Mouse (Mus musculus): ENCODE results near the gene Gm17455.

Gene Gm17455

DNA sequence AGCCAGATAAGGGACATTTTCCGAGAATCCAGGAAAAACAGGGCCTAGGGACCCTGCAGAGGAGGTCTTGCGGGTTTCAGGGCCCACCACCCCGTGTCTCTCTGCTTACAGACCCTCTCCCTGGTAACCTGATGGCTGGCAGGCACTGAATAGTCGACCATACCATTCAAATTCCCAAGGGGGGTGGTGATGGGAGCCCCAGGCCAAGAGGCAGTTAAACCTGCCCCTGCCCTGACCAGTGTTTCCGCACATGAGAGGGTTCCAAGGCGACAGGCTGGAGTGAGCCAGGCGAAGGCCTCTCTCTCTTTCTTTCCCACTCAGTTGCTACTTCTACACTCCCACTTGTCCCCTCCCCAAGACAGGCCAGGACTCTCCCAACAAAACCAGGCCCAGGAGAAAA lies at the start of gene Gm17455:
TSS of gene Gm17455 (plus strand) at position 278 of the 400 bp plus-strand sequence.
- no peak for DNase-seq (ENCODE audit: low read depth, low spot score)

DNA sequence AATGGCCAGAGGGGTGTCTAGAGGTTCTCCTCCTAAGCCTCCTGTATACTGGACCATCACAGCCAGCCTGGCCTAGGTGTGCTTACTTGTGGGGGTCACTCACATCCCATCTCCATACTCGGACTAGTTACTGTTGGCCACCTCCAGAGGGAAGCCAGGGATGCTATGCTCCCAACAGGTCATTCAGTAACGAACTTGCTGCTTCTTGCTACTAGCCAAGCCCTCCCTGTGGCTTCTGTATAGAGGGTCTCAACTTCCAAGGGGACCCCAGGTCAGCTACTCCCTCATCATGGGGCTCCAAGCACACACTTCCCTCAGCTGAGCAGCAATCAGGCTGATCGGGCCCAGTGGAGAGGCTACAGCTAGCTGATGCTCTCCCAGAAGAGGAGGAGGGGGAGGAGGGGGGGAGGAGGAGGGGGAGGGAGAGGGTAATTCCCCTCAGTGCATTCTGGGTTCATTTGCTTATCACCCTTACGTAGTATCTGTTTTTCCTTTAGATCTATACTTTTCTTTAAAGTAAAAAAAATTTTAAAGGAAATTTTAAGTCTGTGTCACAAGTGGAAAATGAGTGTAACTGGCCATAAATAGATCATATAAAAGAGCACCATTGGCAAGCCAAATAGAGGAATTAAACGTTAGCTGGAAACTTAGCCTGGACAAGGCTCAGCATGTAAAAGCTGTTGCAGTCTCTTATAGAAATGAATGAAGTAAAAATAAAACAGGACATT lies 49.3 kb upstream of the Gm17455 start:
- DNase-seq (ENCODE audit: low read depth, low spot score) = peak; percentile 79

DNA sequence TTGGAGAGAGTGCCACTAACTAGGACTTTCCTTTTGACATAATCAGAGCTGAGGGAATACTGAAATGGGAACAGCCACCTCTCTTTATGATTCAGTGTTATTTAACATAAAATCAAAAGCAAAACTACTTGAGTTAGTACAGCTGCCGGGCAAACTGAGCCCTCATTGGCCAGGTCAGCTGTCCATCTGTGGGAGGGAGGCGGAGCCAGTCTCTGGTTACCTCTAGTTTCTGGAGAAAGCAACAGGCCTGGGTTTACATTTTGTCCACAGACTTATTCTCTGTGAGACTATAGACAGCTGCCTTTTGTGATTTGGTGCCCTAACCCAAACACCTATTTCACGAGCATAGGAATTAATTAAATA lies 48.7 kb upstream of the Gm17455 start:
- DNase-seq (ENCODE audit: low read depth, low spot score) = peak; percentile 93

DNA sequence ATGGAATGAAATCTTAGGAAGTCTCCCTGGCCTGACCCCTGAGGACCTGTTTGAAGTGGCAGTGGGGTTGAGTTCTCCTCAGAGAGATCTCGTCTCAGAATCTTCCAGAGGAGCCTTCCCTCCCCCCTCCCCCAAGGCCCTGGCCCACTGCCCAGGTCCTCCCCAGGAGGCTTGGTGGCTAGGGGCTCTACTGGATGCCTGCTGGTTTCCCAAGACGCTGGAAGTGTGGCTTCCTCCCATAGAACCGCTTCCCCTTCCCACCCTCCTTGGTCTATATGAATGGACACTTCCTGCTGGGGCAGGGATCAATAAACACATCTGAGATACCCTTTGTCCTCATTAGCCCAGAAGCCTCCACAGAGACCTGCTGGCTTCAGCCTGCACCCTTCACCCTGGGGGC lies 48.3 kb upstream of the Gm17455 start:
- peak; percentile 54 for DNase-seq (ENCODE audit: low read depth, low spot score)

DNA sequence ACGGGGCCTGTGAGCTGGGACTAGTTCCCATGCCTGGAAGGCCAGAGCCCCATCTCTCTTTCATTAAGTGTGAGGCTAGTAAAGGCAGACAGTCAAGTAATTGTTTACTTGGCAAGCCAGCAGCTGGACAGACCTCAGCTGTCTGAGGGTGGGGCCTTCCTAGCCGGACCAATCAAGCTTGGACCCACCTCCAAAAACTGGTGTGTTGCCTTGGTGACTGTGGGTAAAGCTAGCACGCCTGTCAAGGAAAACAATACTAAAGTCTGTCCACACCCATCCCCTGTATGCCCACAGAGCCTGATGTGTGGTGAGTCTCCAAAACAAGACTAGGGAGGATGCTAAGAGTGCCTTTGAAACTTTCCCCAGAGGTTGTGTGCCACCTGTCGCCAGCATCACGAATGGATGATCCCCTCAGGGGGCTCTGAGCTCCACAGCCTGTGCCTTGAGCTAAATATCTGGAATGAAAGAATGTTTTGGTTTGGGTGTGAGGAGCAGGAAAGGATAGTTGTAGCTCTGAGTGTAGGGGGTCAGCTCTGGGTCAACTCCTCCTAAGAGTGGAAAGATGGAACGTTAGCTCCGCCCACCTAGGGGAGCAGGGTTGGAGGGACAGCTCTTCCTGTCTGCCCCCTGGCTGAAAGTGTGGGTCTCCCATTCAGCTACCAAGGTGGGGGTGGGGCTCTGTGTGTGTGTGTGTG lies 47.6 kb upstream of the Gm17455 start:
- DNase-seq (ENCODE audit: low read depth, low spot score) = peak; percentile 94

DNA sequence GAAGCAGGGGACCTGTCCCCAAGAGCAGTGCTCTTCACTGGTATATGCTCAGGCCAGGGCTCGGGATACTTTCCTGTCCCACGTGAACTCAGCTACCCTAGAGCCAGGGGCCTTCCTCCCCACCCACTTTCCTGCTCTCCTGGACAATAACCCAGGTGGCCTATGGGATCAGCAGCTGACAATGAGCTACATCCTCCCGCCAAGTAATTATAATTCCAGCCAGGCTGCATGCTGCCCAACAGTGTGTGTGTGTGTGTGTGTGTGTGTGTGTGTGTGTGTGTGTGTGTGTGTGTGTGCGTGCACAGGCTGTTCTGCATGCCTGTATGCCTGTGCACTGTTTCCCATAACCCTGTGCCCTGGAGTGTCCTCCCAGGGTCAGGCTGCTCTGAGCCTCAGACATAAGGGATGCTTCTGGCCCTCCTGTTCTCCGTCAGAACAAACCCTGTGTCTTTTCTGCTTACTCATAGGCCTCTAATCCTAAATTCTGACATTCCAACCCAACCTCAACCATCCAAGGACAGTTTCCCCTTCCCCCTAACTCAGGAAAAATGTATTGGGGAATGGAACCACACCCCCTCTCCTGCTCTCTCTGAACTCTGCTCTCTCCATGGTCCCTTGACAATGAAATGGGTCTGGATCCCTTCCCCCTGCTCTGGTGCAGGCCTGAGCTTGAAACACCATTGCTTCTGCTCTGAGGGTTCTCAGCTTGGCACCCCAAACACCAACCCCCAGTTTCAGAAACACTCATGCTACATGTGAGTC lies 46.1 kb upstream of the Gm17455 start:
- DNase-seq (ENCODE audit: low read depth, low spot score) = no peak

DNA sequence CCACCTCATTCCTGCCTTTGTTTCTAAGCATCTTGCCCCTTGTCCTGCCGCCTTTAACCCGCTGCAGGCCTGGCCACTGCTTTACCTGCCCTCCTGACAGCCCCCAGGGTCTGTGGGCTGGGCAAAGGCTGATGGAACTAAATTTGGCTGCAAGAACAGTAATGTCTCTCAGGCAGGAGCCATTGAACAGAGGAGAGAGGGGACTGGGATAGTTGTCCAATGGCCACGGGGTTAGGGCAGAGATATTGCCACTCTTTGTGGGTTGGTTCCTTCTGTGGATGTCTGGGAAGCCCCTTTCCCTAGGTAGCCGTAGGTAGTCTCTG lies 45.6 kb upstream of the Gm17455 start:
- DNase-seq (ENCODE audit: low read depth, low spot score) = no peak

DNA sequence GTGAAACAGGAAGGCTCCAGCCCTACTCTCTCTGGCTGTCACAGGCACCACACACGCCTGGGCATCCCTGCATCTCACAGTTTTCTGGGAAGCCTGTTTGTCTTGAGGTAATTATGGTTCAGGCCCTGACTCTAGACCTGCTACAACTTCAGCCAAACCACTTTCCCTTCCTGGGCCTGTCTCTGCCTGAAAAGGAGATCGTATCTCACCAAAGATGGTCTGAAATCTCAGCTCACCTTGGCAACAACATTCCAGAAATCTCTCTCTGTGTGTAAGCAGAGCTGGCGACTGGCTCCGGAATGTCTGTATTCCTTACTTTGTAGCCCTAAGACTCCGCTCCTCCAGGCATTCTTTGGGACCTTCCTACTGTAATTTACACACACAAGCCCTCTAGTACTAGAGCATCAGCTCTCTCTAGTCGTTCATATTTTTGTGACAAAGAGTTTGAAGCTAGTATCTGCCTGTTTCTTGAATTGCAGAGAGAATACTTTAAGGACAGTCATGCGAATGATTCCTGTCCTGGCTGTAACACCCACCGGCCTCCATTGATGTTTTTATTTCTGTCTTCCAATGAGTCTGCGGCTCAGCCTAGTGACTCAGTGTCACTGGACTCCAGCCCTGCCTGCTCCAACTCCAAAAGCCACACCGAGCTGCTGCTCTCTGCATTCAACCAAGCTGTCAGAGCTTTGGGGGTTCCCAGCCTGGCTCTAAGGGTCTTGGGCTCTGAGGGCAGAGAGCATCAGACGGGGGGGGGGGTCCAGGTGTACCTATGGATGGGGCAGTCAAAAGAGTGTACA lies 44.4 kb upstream of the Gm17455 start:
- DNase-seq (ENCODE audit: low read depth, low spot score) = no peak

DNA sequence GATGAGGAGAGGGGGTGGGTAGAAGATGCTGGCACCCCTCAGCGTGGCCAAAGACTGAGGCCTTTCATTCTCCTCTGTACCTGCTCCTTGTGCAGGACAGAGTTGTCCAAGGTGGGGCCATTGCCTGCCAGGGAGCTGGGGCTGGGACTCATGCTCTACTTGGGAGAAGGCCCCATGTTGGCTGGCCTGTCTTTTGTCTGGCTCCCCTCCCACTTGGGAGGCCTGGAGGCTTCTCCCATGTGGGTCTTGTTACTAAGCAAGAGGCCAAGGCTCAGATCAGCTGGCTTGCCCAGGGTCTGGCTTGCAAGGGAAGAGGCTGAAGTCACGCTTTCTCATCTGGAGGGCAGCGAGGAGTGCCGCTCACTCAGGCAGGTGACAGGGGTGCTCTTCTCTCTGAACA lies 42.1 kb upstream of the Gm17455 start:
- no peak for DNase-seq (ENCODE audit: low read depth, low spot score)

DNA sequence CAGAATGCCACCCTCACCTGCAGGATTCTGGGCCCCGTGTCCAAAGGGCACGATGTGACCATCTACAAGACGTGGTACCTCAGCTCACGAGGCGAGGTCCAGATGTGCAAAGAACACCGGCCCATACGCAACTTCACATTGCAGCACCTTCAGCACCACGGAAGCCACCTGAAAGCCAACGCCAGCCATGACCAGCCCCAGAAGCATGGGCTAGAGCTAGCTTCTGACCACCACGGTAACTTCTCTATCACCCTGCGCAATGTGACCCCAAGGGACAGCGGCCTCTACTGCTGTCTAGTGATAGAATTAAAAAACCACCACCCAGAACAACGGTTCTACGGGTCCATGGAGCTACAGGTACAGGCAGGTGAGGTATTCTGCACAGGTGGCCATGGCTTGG lies 41.6 kb upstream of the Gm17455 start:
- no peak for DNase-seq (ENCODE audit: low read depth, low spot score)

DNA sequence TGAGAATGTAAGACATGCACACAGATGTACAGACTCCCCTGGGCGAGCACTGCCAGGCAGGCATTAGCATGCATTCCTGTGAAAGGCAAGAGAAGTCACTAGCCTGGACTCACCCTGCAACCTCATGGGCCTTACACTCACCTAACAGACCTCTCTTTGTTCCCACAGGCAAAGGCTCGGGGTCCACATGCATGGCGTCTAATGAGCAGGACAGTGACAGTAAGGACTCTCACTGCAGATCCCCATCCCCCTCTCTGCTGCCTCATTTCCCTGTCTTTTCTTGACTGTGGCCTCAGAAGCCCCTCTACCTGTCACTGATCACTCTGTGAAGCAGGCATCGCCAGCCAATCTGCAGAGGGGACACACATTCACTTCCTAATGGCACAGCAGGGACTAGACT lies 40.8 kb upstream of the Gm17455 start:
- DNase-seq (ENCODE audit: low read depth, low spot score) = no peak

DNA sequence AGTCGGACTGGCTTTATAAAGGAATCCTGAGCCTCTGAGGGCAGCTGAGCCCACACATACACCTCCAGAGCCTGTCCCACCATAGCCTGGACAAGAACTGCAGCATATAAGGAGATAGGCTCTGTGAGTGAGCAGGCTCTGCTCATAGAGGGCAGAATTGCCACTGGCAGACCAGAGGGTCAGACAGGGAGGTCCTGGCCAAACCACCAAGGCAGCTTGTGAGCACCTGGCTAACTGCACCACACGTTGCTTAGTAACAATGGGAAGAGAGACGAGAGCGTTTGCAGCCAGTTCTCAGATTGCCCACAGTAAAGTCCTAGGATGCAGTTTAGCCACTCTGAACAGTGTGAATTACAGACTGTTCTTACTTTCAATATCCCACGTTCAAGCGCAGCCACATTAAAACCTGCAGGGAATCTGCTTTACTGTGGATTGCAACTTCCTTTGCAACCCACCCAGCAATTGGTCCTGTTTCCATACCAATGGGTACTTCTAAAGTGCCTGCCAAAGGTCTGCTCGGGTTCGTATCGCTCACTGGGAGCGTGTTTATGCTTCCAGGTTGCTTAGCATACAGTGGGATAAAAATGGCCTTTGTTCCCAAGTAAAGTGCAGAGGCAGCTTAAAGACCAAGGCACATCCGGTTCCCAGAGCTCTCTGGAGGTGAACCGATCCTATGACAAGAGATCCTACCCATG lies 37.8 kb upstream of the Gm17455 start:
- no peak for DNase-seq (ENCODE audit: low read depth, low spot score)

DNA sequence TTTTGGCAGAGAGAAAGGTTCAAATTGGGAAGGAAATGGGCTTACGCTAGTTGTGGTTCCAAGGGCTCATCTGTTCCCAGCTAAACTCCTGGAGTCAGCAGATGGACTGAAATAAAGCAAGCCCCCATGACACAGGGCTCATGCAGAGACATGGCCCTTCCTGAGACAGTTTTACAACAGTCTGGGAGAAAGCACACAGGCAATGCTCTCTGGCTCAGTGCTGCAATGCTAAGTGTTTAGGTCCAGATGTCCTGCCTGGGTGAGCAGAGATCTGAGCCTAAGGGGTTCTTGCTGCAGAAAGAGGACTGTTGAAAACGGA lies 37.3 kb upstream of the Gm17455 start:
- DNase-seq (ENCODE audit: low read depth, low spot score) = no peak

DNA sequence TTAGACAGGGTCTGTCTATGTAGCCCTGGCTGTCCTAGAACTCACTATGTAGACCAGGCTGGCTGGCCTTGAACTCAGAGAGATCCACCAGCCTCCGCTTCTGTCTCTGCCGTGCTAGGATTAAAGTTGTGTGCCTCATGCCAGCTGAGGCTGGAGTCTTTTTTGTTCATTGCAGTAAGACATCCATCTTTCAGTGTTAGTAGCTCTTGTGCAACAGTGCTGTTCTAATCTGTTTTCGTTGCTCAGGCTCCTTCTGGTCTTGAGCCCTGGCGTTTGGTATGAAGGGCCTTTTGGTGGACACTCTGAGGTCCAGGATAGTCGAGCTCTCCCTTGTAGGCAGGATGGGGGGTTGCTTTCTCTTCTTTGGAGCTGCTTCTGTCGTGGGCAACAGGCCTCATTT lies 36.1 kb upstream of the Gm17455 start:
- DNase-seq (ENCODE audit: low read depth, low spot score) = no peak

DNA sequence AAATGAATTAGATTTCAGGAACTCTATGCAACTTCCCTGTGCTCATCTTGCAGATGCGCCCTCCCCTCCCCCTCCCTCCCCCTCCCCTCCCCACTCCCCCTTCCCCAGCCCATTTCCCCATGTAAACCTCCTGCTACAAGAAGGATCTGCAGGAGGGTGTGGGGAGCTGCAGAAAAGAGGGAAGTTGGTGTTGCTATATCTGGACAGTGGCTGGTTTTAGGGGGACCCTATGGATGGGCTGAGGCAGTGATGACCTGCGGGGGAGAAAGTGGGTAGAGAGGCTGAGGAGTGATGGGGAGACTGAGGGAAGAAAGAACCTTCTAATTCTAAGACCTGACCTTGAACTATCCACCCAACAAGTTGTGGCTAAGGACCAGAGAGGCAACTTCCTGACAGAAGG lies 32.4 kb upstream of the Gm17455 start:
- DNase-seq (ENCODE audit: low read depth, low spot score) = no peak

DNA sequence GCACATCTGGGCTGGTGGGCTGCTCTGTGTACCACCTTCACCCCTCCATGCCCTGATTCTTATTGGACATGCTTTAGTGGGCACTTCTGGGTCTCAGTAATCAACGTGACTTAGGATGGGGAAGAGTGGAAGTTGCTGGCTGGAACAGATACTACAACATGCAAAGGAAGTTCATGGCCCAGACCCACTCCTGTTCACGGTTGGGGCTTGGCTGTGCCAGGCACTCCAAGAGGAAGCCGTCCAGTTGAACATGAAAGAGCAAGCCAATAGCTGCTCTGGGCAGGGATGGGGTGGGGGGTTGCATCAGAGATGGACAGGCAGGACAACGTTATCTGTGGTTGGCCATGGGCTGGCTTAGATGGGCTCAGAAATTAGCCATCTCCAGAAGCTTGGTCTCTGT lies 31.6 kb upstream of the Gm17455 start:
- no peak for DNase-seq (ENCODE audit: low read depth, low spot score)

DNA sequence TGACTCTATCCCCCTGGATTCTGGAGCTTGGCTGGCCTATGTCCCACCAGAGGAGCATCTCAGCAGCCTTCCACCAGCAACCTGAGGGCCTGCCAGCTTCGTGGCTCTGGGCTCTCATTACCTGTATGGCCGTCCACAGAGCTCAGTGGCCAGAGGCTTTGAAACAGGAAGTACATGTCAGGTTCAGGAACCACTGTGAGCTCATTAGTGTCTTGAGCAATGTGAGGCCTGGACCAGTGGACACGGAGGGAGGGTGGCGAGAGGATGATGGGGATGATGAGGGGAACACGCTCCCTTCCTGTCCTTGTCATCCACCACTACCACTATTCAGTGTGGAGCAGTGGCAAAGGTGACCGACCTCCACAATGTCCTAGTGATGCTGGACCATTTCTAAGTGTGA lies 30.1 kb upstream of the Gm17455 start:
- no peak for DNase-seq (ENCODE audit: low read depth, low spot score)

DNA sequence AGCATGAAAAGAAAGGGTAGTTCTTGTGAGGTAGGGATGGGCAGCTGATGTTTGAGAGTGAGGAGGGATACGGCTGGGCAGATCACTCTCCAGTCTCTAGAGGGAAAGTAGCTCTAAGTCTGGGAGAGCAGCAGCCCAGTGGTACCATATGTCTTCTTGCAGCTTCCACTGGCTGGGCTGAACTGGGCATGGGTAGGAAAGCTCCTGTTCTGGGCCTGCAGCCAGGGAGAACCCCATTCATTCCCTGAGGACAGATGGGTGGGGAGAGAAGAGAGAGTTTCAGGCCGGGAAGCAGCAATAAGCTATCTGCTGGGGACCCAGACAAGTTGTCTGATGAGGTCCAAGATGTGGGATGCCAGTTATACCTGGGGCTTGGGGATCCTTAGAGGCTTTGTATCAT lies 29.4 kb upstream of the Gm17455 start:
- DNase-seq (ENCODE audit: low read depth, low spot score) = no peak

DNA sequence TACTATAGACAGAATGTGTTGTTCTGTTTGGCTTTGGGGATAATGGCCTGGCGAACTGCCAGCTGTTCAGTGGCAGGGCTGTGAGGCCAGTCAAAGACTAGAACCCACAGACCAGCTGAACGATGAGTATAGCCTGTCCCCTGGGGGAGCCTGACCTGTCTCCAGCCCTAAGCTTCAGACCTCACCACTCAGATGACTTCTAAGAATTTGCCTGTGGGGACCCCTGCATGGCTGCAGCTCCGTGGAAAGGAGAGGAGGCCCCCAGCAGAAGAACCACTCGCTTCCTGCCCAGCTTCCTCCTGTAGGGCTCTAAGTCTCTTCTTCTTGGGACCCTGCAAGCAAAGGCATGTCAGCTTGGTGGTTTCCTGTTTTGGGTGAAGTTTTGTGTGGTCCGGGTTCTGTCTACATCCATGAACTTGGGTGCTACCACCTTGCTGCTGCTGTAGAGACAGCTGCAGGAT lies 28.9 kb upstream of the Gm17455 start:
- DNase-seq (ENCODE audit: low read depth, low spot score) = peak; percentile 59

DNA sequence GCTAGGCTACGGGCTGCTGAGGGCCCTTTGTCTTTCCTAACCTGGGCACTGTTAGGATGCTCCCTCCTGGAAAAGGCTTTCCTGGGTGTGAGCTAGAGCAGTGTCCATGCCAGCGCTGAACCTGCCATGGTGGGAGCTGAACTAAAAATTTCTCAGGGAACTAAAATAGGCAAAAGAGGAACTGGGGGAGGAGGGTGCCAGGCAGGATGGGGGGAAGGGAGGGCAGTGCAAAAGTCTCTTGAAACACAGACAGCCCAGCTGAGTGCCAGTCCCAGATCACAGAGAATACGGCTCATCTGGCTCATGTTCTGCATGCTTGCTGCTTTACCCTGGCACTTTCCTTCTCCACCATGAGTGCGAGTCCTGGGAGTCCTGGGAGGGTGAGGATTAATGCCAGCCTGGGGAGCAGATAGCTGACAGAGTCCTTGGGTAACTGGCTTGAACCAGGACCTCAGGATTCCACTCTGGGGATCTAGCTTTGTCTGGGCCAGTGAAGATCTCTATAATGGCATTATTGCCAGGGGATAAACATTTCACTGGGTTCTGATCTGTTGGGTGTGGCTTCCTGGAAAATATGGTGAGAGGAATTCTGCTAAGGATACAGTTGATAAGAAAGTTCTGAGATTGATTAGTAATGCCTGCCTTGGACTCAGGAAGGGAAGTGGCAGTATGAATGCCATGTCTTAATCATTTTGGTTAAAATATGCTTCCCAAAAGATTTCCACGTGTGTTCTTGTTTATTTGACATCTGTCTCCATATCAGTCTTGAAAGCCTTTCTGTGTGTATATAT lies 27.7 kb upstream of the Gm17455 start:
- peak; percentile 34 for DNase-seq (ENCODE audit: low read depth, low spot score)

DNA sequence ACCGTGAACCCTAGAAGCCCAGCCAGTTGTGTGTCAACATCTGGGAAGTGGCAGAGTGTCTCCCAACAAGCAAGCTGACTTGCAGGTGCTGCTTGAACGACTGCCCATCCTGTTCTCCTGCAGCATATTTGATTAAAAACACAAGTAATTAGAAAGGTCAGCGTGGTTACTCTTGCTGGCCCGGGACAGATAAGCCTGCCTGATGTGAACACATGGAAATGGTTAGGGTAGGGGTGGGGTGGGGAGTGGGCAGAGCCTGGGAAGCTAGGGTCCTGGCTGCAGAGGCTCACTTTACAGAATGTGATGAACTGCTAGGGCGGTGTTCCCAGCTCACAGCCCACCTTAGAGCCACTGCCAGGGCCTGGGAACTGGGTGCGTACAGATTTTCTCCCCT lies 26.0 kb upstream of the Gm17455 start:
- no peak for DNase-seq (ENCODE audit: low read depth, low spot score)

All from CD4-positive helper T cell, adult 2 months (primary cell).